Mouse (Mus musculus): ENCODE results near the gene Slbp. TPM values are rescaled to one million over a fixed set of nuclear protein-coding genes. Genes with fewer than 3 reads are reported as not detected.
A peak's percentile ranks its signal among the peaks of the same experiment; 100 is the strongest.

The Slbp gene
- total and polyA plus RNA-seq, 3 experiments = 233 to 731 (median 255) TPM

- peak overlapping the region; percentile 61 for H3K27ac ChIP-seq (ENCODE audit: control insufficient read depth, low read depth, low read length)
- peaks cover 0 to 17% of the 10 kb centered on the region in 2 experiments; a peak in 2 of 4 replicates for H3K36me3 ChIP-seq (ENCODE audit: control insufficient read depth in 1 of 2, insufficient read depth in 2 of 2, low read length in 2 of 2)
- peak; percentile 72 for DNase-seq (ENCODE audit: low read depth, low spot score)
- peaks cover 23% of the 10 kb centered on the region for H3K79me2 ChIP-seq (ENCODE audit: control insufficient read depth, insufficient read depth, low read length, poor library complexity)
- peaks cover 10 to 17% of the 10 kb centered on the region in 2 experiments for H3K4me1 ChIP-seq (ENCODE audit: control insufficient read depth in 1 of 2, insufficient read depth in 2 of 2, low read length in 2 of 2)
- H3K4me3 ChIP-seq (ENCODE audit: control insufficient read depth in 1 of 2, insufficient read depth in 1 of 2, low read depth in 2 of 2, low read length in 2 of 2) = peak overlapping the region; percentile 81 to 96
- peak overlapping the region; percentile 72 for H3K9ac ChIP-seq (ENCODE audit: control insufficient read depth, low read depth, low read length, poor library complexity, severe bottlenecking)
- no peaks in the 10 kb centered on the region for H3K9me3 ChIP-seq (replicated peaks; ENCODE audit: insufficient read depth, low read length)
- H3K27me3 ChIP-seq (ENCODE audit: control insufficient read depth in 1 of 2, insufficient read depth in 2 of 2, low read length in 2 of 2) = no peaks in the 10 kb centered on the region
- TF ChIP-seq TBP (IDR thresholded peaks at IDR 0.05; ENCODE audit: low read depth, low read length) (no peak), ZMIZ1 (IDR thresholded peaks at IDR 0.05; ENCODE audit: low read depth, low read length) (no peak), ZKSCAN1 (IDR thresholded peaks at IDR 0.05; ENCODE audit: low read depth, low read length) (no peak), POLR2AphosphoS2 (IDR thresholded peaks at IDR 0.05; ENCODE audit: low read length) (no peak), E2F4 (IDR thresholded peaks at IDR 0.05; ENCODE audit: borderline replicate concordance, low read depth, low read length) (no peak), RAD21 (IDR thresholded peaks at IDR 0.05; ENCODE audit: low read depth, low read length) (no peak), SIN3A (IDR thresholded peaks at IDR 0.05; ENCODE audit: low read length) (no peak), ZNF384 (IDR thresholded peaks at IDR 0.05; ENCODE audit: low read depth, low read length) (no peak), CHD2 (IDR thresholded peaks at IDR 0.05; ENCODE audit: low read length) (no peak), NRF1 (IDR thresholded peaks at IDR 0.05; ENCODE audit: insufficient read depth, low read depth, low read length, poor library complexity, severe bottlenecking) (no peak), ZC3H11A (IDR thresholded peaks at IDR 0.05; ENCODE audit: low read depth, low read length) (no peak), POLR2A (IDR thresholded peaks at IDR 0.05; ENCODE audit: control insufficient read depth in 1 of 2, insufficient read depth in 1 of 2, low read depth in 1 of 2, low read length in 2 of 2, poor library complexity in 1 of 2) (no peak), JUND (IDR thresholded peaks at IDR 0.05; ENCODE audit: low read depth, low read length) (0 out of 2 replicates have a peak, but pooled peaks have one; percentile 0), GABPA (IDR thresholded peaks at IDR 0.05; ENCODE audit: low read depth, low read length) (no peak), ETS1 (IDR thresholded peaks at IDR 0.05; ENCODE audit: low read depth, low read length) (peak; percentile 49), ELF1 (IDR thresholded peaks at IDR 0.05; ENCODE audit: low read depth, low read length) (no peak), MYC (IDR thresholded peaks at IDR 0.05; ENCODE audit: low read depth, low read length) (no peak), MAFK (IDR thresholded peaks at IDR 0.05; ENCODE audit: borderline replicate concordance, low read depth, low read length) (no peak), TAL1 (IDR thresholded peaks at IDR 0.05; ENCODE audit: low read length) (peak; percentile 79), MAZ (IDR thresholded peaks at IDR 0.05; ENCODE audit: low read depth, low read length) (no peak), POLR2AphosphoS5 (IDR thresholded peaks at IDR 0.05; ENCODE audit: borderline replicate concordance, low read depth, low read length) (no peak), USF1 (IDR thresholded peaks at IDR 0.05; ENCODE audit: low read depth, low read length) (no peak), TCF12 (IDR thresholded peaks at IDR 0.05; ENCODE audit: low read depth, low read length) (peak; percentile 89), MXI1 (IDR thresholded peaks at IDR 0.05; ENCODE audit: low read depth, low read length) (no peak), RCOR1 (IDR thresholded peaks at IDR 0.05; ENCODE audit: low read depth, low read length) (no peak), SMC3 (IDR thresholded peaks at IDR 0.05; ENCODE audit: low read depth, low read length) (no peak), MEF2A (IDR thresholded peaks at IDR 0.05; ENCODE audit: extremely low read depth, insufficient replicate concordance, low read depth, low read length, poor library complexity, severe bottlenecking) (no peak), NELFE (IDR thresholded peaks at IDR 0.05; ENCODE audit: low read depth, low read length) (no peak), KAT2A (conservative IDR thresholded peaks at IDR 0.05; ENCODE audit: low read depth, low read length) (no peak), UBTF (IDR thresholded peaks at IDR 0.05; ENCODE audit: borderline replicate concordance, insufficient read depth, low read depth, low read length) (no peak), BHLHE40 (IDR thresholded peaks at IDR 0.05; ENCODE audit: borderline replicate concordance, low read depth, low read length) (no peak), MYB (IDR thresholded peaks at IDR 0.05; ENCODE audit: low read depth, low read length) (no peak), EP300 (IDR thresholded peaks at IDR 0.05; ENCODE audit: low read depth in 1 of 2, low read length in 2 of 2) (peak in 1 of 2 experiments; percentile 61; a peak in 1 of 4 replicates), MAX (IDR thresholded peaks at IDR 0.05; ENCODE audit: low read length) (no peak), CHD1 (IDR thresholded peaks at IDR 0.05; ENCODE audit: low read depth, low read length) (no peak), CTCF (IDR thresholded peaks at IDR 0.05 in 2 of 3, conservative IDR thresholded peaks at IDR 0.05 in 1 of 3; ENCODE audit: control insufficient read depth in 1 of 3, insufficient read depth in 1 of 3, low read depth in 2 of 3, low read length in 3 of 3, poor library complexity in 1 of 3, severe bottlenecking in 1 of 3) (no peak), USF2 (IDR thresholded peaks at IDR 0.05; ENCODE audit: borderline replicate concordance in 1 of 2, insufficient read depth in 1 of 2, low read depth in 1 of 2, low read length in 2 of 2) (no peak), HCFC1 (IDR thresholded peaks at IDR 0.05; ENCODE audit: low read depth, low read length) (no peak)
Measured at GRCm38 (mm10) chr5:33630615-33631014, 21.8 kb downstream of the Slbp start.

All from MEL (cell line).